Mouse (Mus musculus): ENCODE results near the gene Zranb1. TPM values are rescaled to one million over a fixed set of nuclear protein-coding genes. Genes with fewer than 3 reads are reported as not detected.
A peak's percentile ranks its signal among the peaks of the same experiment; 100 is the strongest.

Zranb1 gene
- polyA plus RNA-seq (2016; fragmentation: Nextera tagmentation; extraction: Ambion mirVana), result 11.0 and 11.8 TPM in 2 replicates

DNA sequence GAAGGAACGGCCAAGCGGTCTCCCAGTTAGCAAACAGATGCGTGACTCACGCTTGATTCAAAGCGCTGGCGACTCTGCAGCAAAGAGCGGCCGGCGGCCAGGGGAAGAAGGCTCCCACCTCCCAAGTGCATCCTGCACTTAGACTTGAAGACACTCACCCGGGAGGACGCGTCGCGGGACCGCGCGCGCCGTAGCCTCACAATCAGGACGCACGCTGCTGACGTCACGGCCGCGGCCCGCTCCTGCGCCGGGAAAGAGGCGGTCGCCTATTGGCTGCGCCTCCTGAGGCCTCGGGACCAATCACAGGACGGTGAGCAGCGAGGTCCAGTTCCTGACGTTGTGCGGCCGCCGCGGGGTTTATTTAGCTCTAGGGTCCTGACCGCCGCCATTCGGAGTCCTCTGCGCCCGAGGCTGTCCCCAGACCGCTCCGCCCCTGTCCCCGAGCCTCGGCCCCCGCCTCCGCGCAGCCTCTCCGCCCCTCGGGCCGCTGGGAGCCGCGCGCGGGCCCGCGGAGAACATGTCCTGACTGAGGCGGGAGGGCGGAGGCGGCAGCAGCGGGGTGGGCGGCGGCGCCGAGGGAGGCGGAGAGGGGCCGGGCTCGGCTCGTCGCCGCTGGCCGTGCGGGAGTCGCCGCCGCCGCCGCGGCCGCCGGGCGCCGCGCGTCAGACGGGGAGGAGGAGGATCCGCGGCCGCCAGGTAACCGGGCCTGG is at the start of gene Zranb1:
Zranb1 (plus strand) TSS at position 293 of the 710 bp plus-strand sequence.
- H3K9me3 ChIP-seq (replicated peaks), result no peaks in the 10 kb centered on the region
- peak within 1 kb of the TSS; percentile 97 for H3K27ac ChIP-seq
- no peaks in the 10 kb centered on the region for H3K27me3 ChIP-seq (ENCODE audit: low read depth, poor library complexity, severe bottlenecking)
- H3K4me1 ChIP-seq, result peaks cover 15% of the 10 kb centered on the region
- WGBS, result under 1% methylated on average over 93 of the region's 93 CpGs
- peak; percentile 99 for DNase-seq (ENCODE audit: low spot score)
- peak within 1 kb of the TSS; percentile 98 for H3K4me3 ChIP-seq
- H3K36me3 ChIP-seq, result no peaks in the 10 kb centered on the region

DNA sequence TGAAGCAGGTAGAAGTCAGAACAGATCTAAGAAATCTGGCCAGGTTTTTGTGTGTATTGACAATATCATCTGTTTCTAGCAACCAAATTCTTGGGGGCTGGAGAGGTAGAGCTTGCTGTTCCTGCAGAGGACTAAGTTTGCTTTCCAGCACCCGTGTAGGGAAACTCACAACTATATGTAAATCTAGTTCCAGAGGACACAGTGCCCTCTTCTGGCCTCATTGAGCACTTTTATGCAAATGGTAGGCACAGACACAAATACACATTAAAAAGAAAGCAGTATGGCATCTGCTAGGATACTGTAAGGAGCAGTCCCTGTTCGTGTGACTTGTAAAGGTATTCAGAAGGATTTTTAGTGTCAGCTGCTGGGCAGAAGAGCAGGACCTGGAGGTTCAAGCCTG is 48.6 kb upstream of the Zranb1 start:
- Histone ChIP-seq H3K36me3 (peaks cover 83% of the 10 kb centered on the region), H3K9me3 (replicated peaks) (no peaks in the 10 kb centered on the region), H3K27me3 (ENCODE audit: low read depth, poor library complexity, severe bottlenecking) (no peaks in the 10 kb centered on the region), H3K27ac (no peak overlapping the region), H3K4me3 (no peak overlapping the region), H3K4me1 (no peaks in the 10 kb centered on the region)
- DNase-seq (ENCODE audit: low spot score), result no peak
- 78% methylated on average over 2 of the region's 2 CpGs for WGBS

DNA sequence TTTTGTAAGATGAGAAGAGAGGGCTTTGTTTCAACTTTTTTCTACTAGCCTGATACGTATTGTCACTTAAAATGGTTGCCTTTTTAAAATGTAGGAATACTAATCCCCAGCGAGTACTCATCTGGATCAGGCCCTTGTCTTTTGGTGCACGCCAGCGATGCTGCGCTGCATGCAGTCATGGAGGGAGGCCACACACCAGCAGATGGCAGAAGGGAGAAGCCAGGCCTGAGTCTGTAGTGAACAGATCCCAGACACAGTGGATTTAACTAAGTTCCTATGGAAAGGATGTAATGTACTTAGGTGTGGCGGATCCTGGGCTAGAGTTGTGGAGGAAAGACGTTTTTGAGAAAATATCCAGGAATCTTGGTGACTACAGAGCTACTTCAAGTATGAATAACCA is 46.9 kb upstream of the Zranb1 start:
- Histone ChIP-seq H3K9me3 (replicated peaks) (no peaks in the 10 kb centered on the region), H3K27ac (no peak overlapping the region), H3K4me3 (no peak overlapping the region), H3K36me3 (peaks cover 66% of the 10 kb centered on the region), H3K27me3 (ENCODE audit: low read depth, poor library complexity, severe bottlenecking) (no peaks in the 10 kb centered on the region), H3K4me1 (no peaks in the 10 kb centered on the region)
- WGBS, result 95% methylated on average over 7 of the region's 7 CpGs
- DNase-seq (ENCODE audit: low spot score), result no peak

DNA sequence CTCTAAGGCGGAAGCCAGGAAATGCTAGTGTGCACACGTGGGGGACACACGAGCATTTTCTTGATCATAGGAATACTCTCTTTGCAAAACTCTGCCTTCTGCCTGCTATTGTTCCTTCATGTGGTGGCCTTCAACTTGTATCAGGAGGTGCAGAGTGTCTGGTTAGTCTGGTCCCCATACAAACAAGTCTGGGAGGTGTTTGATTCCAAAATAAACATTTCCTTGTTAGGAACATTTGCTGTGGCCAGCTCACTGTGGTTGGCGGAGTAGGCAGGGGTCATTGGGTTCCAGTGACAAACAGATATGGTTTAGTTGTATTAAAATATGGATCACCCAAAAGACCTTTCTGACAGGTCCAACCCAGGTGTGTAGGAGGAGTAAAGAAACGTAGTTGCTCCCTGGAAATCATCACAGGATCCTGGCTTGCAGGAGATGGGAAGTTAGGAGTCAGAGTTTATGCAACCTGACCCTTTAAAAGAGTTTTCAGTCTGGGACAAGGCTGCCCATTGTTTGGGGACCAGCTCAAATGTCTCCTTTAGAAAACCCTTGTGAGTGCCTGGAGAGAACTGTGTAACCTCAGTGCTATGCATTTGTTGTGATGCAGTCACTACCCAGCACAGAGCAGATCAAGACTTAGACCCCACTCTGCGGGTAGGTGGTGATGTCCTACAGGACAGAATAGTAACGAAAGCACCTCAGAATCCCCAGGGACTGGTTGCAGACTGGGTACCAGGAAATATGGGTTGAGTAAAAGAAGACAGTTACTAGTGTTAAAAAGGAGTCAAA is 43.7 kb upstream of the Zranb1 start:
- Histone ChIP-seq H3K36me3 (peaks cover 35% of the 10 kb centered on the region), H3K27me3 (ENCODE audit: low read depth, poor library complexity, severe bottlenecking) (no peaks in the 10 kb centered on the region)

DNA sequence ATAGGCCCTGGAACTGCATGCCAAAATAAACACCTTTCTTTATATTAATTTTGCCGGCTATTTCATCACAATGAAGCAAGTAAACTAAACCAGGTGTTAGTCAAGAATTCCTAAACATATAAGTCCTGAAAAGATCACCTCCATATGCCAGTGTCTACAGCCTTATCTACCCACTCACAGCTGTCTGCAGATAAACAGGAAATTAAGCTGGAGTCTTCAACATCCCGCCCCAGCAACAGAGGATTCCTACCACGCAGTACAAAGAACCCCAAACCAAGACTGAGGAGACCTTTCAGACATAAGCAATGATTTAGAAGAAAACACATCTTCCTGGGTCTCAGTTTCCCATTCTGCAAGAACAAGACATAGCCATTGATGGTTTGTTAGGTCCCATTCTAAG is 42.9 kb upstream of the Zranb1 start:
- WGBS, result 87% methylated on average over 3 of the region's 3 CpGs
- H3K4me3 ChIP-seq, result no peak overlapping the region
- no peaks in the 10 kb centered on the region for H3K27me3 ChIP-seq (ENCODE audit: low read depth, poor library complexity, severe bottlenecking)
- H3K9me3 ChIP-seq (replicated peaks), result no peaks in the 10 kb centered on the region
- peaks cover 27% of the 10 kb centered on the region for H3K36me3 ChIP-seq
- no peaks in the 10 kb centered on the region; the same call in 1 of the 2 replicates for H3K4me1 ChIP-seq
- peak overlapping the region; percentile 37; the same call in 1 of the 2 replicates for H3K27ac ChIP-seq
- no peak for DNase-seq (ENCODE audit: low spot score)

More for the DNA sequence above, 43.7 kb upstream of the Zranb1 start:
- Histone ChIP-seq H3K4me3 (no peak overlapping the region), H3K9me3 (replicated peaks) (no peaks in the 10 kb centered on the region), H3K27ac (peak overlapping the region; percentile 37; the same call in 1 of the 2 replicates), H3K4me1 (no peaks in the 10 kb centered on the region; the same call in 1 of the 2 replicates)
- WGBS, result 78% methylated on average over 7 of the region's 7 CpGs
- no peak for DNase-seq (ENCODE audit: low spot score)

DNA sequence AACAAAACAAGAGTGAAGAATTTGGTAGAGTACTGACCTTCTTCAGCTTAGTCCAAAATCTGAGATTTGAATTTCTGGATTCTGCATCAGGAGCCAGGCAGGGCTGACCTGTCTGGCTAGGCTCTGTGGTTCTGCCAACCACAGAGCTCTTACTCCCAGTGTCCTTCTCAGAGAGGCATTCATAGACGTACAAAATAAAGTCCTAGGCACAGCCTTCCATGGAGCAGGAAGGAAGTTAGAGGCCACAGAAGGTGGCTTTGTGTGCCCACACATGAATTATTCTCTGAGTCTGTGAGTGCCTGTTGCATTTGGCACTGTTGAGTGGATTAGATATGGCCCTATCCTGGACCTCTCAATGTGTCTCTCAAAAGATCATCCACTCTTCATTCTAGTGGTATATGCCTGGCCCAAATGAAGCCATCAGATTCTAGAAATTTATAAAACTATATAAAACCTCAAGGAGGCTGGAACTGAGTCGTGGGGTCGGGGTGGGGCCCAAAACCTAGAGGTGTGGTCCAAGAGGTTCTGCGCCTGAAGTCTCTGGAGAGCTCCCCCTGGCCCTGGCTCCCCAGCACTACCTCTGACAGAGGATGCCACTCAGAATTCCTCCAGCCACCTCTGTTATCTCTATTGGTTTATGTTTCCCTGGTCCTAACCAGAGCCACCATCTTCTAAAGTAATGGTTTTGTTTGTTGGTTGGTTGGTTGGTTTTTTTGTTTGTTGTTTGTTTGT is 42.3 kb upstream of the Zranb1 start:
- no peaks in the 10 kb centered on the region for H3K27me3 ChIP-seq (ENCODE audit: low read depth, poor library complexity, severe bottlenecking)
- WGBS, result 70% methylated on average over 4 of the region's 4 CpGs
- no peak for DNase-seq (ENCODE audit: low spot score)
- H3K36me3 ChIP-seq, result peaks cover 20% of the 10 kb centered on the region
- no peak overlapping the region for H3K4me3 ChIP-seq
- H3K27ac ChIP-seq, result no peak overlapping the region
- H3K4me1 ChIP-seq, result no peaks in the 10 kb centered on the region; the same call in 1 of the 2 replicates
- no peaks in the 10 kb centered on the region for H3K9me3 ChIP-seq (replicated peaks)

DNA sequence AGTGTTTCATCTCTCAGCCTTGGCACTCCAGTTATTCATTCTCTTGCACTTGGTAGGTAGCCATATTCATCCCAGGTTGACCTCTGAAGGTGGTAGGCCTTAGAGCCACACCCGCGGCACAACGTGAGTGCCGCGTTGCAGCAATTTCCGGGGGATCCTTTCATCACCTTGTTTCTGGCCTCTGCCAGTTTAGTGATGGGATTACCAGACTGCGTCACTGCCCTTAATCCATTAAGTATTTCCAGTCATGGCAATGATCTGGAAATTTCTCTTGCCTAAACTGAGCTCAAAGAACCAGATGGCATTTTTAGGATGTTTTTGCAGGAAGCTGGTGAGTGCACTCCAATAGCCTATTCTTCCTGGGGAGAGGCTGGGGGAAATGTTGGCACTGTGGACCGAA is 41.3 kb upstream of the Zranb1 start:
- no peak for DNase-seq (ENCODE audit: low spot score)
- peaks cover 10% of the 10 kb centered on the region for H3K36me3 ChIP-seq
- H3K27me3 ChIP-seq (ENCODE audit: low read depth, poor library complexity, severe bottlenecking), result no peaks in the 10 kb centered on the region
- no peaks in the 10 kb centered on the region; the same call in 1 of the 2 replicates for H3K4me1 ChIP-seq
- no peaks in the 10 kb centered on the region for H3K9me3 ChIP-seq (replicated peaks)
- 95% methylated on average over 8 of the region's 8 CpGs for WGBS
- no peak overlapping the region for H3K4me3 ChIP-seq
- H3K27ac ChIP-seq, result no peak overlapping the region

DNA sequence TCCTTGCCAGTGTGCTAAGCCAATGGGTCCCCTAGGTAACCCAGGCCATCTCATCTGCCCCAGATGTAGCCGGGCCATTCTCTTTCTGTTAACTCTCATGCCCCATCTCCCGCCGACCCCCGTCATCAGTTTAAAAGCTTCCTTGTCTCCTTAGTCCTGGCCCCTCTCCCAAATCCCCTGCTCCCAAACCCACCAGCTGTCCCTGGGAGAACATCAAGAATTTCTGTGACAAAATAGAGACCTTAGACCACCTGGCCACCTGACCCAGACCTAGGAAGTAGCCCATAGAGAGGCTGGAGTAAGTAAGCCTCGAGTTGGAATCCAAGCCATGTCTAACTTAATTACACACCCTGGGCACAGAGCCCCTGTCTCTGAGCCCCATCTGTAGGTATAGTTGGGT is 40.7 kb upstream of the Zranb1 start:
- Histone ChIP-seq H3K4me3 (no peak overlapping the region), H3K4me1 (no peaks in the 10 kb centered on the region; the same call in 1 of the 2 replicates), H3K9me3 (replicated peaks) (no peaks in the 10 kb centered on the region), H3K36me3 (peaks cover 5% of the 10 kb centered on the region), H3K27me3 (ENCODE audit: low read depth, poor library complexity, severe bottlenecking) (no peaks in the 10 kb centered on the region), H3K27ac (no peak overlapping the region)
- no peak for DNase-seq (ENCODE audit: low spot score)
- WGBS, result 87% methylated on average over 5 of the region's 5 CpGs

DNA sequence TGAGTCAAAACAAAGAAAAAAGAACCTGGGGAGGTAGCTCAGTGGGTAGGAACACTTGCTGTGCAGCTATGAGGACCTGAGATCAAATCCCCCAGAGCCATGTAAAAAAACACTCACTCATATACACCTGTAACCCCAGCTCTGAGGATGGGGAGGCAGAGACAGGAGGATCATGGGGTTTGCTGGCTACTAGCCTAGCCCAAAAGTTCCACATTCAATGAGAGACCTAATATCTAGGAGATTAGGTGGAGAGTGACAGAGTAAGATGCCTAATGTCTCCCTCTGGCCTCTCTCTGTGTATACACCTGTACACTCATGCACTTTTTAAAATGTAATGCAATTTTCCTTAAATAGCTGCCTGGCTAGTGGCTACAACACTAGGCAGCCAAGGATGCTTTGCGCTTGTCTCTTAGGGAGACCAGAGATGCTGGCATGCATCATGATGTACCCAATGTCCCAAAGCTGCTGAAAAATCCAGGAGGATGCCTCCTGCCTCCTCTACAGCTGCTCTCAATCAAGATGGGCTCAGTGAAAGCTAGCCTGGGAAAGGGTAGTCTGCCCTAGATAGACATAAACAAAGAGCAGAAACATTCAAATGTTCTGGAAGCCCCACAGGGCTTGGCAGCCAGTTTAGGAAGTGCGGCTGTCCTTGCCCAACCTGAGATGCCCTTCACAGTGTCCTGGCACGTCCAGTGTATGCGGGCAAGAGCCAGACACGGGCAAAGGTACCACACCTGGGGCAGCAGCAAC is 39.2 kb upstream of the Zranb1 start:
- 84% methylated on average over 5 of the region's 5 CpGs for WGBS
- DNase-seq (ENCODE audit: low spot score), result no peak
- no peaks in the 10 kb centered on the region for H3K9me3 ChIP-seq (replicated peaks)

DNA sequence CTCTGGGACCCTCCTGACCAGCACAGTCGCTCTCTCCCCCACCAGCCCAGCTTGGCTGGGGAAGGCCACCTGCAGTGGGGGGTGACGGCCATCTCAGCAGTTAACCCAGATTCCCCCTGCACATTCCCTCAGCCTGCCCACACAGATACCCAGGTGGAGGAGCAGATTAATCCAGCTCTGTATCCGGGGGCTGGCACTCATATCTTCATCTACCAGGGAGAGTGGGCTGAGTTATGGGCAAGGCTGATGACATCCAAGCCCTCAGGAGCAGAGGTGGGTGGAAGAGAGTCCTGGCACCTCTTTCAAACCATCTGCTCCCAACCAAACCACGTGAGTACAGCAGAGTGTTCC is 38.7 kb upstream of the Zranb1 start:
- WGBS, result 69% methylated on average over 4 of the region's 4 CpGs

More for the DNA sequence above, 39.2 kb upstream of the Zranb1 start:
- H3K27ac ChIP-seq, result no peak overlapping the region
- H3K36me3 ChIP-seq, result no peaks in the 10 kb centered on the region
- H3K27me3 ChIP-seq (ENCODE audit: low read depth, poor library complexity, severe bottlenecking), result no peaks in the 10 kb centered on the region
- H3K4me3 ChIP-seq, result no peak overlapping the region
- no peaks in the 10 kb centered on the region; the same call in 1 of the 2 replicates for H3K4me1 ChIP-seq

DNA sequence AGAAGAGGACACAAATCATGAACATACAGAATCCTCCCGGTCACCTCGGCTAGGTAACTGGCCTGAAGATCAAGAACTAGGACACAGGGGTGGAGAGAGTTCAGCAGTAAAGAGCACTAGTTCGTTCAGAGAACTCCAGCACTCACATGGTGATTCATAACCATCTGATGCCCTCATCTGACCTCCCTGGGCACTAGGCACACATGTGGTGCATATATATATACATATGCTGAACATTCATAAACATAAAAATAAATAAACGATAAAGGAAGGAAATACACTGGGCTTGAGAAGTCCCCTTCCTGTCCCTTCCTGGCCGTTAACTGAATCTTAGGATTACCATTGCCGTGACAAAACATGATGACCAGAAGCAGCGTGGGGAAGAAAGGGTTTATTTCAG is 38.1 kb upstream of the Zranb1 start:
- no peaks in the 10 kb centered on the region for H3K36me3 ChIP-seq
- H3K27ac ChIP-seq, result no peak overlapping the region
- no peak overlapping the region for H3K4me3 ChIP-seq
- H3K27me3 ChIP-seq (ENCODE audit: low read depth, poor library complexity, severe bottlenecking), result no peaks in the 10 kb centered on the region
- no peak for DNase-seq (ENCODE audit: low spot score)
- H3K4me1 ChIP-seq, result no peaks in the 10 kb centered on the region; the same call in 1 of the 2 replicates
- 79% methylated on average over 7 of the region's 7 CpGs for WGBS
- H3K9me3 ChIP-seq (replicated peaks), result no peaks in the 10 kb centered on the region

More for the DNA sequence above, 38.7 kb upstream of the Zranb1 start:
- Histone ChIP-seq H3K4me1 (no peaks in the 10 kb centered on the region; the same call in 1 of the 2 replicates), H3K27me3 (ENCODE audit: low read depth, poor library complexity, severe bottlenecking) (no peaks in the 10 kb centered on the region), H3K9me3 (replicated peaks) (no peaks in the 10 kb centered on the region), H3K4me3 (no peak overlapping the region), H3K36me3 (no peaks in the 10 kb centered on the region), H3K27ac (no peak overlapping the region)
- no peak for DNase-seq (ENCODE audit: low spot score)

DNA sequence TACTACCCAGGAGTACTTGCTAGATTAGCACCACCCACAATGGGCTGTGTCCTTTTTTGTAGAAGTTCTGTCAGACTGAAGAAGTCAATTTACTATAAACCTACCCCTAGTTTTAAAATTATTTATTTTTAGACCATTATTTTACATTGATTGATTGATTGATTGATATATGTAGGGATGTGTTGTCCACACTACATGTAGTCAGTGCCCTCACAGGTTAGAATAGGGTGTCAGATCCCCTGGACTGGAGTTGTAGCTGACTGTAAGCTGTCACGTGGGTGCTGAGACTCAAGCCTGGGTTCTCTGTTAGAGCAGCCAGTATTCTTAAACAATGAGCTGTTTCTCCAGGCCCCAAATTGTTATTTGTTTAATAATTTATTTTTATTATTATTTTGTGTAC is 37.6 kb upstream of the Zranb1 start:
- no peaks in the 10 kb centered on the region; the same call in 1 of the 2 replicates for H3K4me1 ChIP-seq
- H3K36me3 ChIP-seq, result no peaks in the 10 kb centered on the region
- no peak overlapping the region for H3K27ac ChIP-seq
- H3K27me3 ChIP-seq (ENCODE audit: low read depth, poor library complexity, severe bottlenecking), result no peaks in the 10 kb centered on the region
- DNase-seq (ENCODE audit: low spot score), result no peak
- 76% methylated on average over 1 of the region's 1 CpGs for WGBS
- no peaks in the 10 kb centered on the region for H3K9me3 ChIP-seq (replicated peaks)
- no peak overlapping the region for H3K4me3 ChIP-seq

Data from limb, embryonic 10.5 days (tissue).